Mouse (Mus musculus) hindbrain, embryonic 13.5 days (tissue): ENCODE data around the gene Ccnk. TPM values are rescaled to one million over a fixed set of nuclear protein-coding genes. Genes with fewer than 3 reads are reported as not detected.

Experiments used
- ATAC-seq: fragments of 200-750 bp; cut with Nextera tagmentation; 2 replicates; pipeline ENCODE4 v1.8.0; 2017; ENCODE audit warnings: moderate TSS enrichment; ENCODE audit not compliant: low FRiP score
- H3K27ac ChIP-seq: fragments of 300-500 bp; sonication (generic); 2 replicates; pipeline ENCODE4 v1.5.1; 2015; ENCODE audit warnings: inconsistent platforms, mild to moderate bottlenecking, moderate library complexity
- H3K27me3 ChIP-seq: fragments of 300-500 bp; sonication (generic); 2 replicates; pipeline ENCODE4 v1.6.1; 2015; ENCODE audit warnings: mild to moderate bottlenecking, inconsistent platforms
- H3K36me3 ChIP-seq: fragments of 300-500 bp; sonication (generic); 2 replicates; pipeline ENCODE4 v1.6.1; 2015; ENCODE audit warnings: mild to moderate bottlenecking, inconsistent platforms
- H3K4me1 ChIP-seq: fragments of 300-500 bp; sonication (generic); replicated peaks from 2 replicates; pipeline ENCODE4 v1.6.1; 2015; ENCODE audit warnings: inconsistent platforms
- H3K4me2 ChIP-seq: fragments of 300-500 bp; sonication (generic); 2 replicates; pipeline ENCODE4 v1.6.1; 2015; ENCODE audit warnings: inconsistent platforms, mild to moderate bottlenecking, moderate library complexity
- H3K4me3 ChIP-seq: fragments of 300-500 bp; sonication (generic); 2 replicates; pipeline ENCODE4 v1.5.1; 2015; ENCODE audit warnings: mild to moderate bottlenecking, inconsistent platforms
- H3K9ac ChIP-seq: fragments of 300-500 bp; sonication (generic); 2 replicates; pipeline ENCODE4 v1.6.1; 2015; ENCODE audit warnings: mild to moderate bottlenecking, inconsistent platforms
- H3K9me3 ChIP-seq: fragments of 300-500 bp; sonication (generic); 2 replicates; pipeline ENCODE4 v1.6.1; 2016; ENCODE audit warnings: inconsistent platforms
- WGBS: fragments of 180-500 bp; shearing (Covaris S2); methylation state at CpG from one replicate; pipeline ENCODE4 v1.1.7; 2015; 5-methylcytosine and 5-hydroxymethylcytosine counted together
- polyA plus RNA-seq: library from polyadenylated mRNA; unstranded; fragments of >200 nt; fragmentation: Nextera tagmentation; extraction: Ambion mirVana; gene quantifications from 2 replicates; pipeline ENCODE4 v1.2.1, GENCODE M21; 2015

Ccnk gene
- polyA plus RNA-seq, 1 experiment from 2014 or later: 4.0 TPM

- Histone ChIP-seq H3K4me2 (peak overlapping the region; percentile 39; the same call in 1 of the 2 replicates), H3K9ac (peak overlapping the region; percentile 66), H3K9me3 (no peaks in the 10 kb centered on the region), H3K27me3 (no peaks in the 10 kb centered on the region), H3K4me3 (no peak overlapping the region), H3K36me3 (no peaks in the 10 kb centered on the region), H3K4me1 (peaks cover 100% of the 10 kb centered on the region), H3K27ac (peak overlapping the region; percentile 93)
- ATAC-seq: no peak
- WGBS: 27% methylated on average over 6 of the region's 6 CpGs
Measured at GRCm38 (mm10) chr12:108241626-108242025, 62.2 kb downstream of the Ccnk start.

DNA sequence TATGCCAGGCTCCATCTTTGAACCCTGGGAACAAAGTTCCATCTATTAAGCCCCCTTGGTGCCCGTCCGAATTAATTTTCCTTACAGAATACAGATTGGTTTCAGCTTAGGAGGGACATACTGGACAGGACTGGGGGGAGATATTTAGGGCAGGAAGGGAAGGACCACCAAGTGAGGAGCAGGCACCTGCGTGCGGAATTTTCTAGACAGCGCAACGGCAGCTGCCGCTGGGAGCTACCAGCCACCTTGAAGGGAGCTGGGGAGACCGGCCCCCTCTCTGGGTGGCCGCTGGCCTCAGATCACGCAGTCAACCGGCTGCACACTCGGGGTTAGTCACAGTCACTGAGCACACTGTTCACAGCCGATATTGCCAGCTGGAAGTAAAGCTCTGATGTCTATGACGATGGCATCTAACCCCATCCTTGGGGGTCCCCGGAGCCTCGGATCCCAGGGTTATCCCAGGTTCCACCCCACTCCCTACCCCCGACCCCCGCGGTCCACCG lies 62.9 kb downstream of the Ccnk start:
- Histone ChIP-seq H3K36me3 (no peaks in the 10 kb centered on the region), H3K27me3 (no peaks in the 10 kb centered on the region), H3K27ac (peak overlapping the region; percentile 93), H3K9me3 (no peaks in the 10 kb centered on the region), H3K9ac (peak overlapping the region; percentile 24; the same call in 1 of the 2 replicates), H3K4me3 (no peak overlapping the region), H3K4me2 (0 out of 2 replicates have a peak overlapping the region, but pooled peaks have one; percentile 39), H3K4me1 (peaks cover 100% of the 10 kb centered on the region)
- ATAC-seq: no peak
- 33% methylated on average over 20 of the region's 20 CpGs for WGBS

DNA sequence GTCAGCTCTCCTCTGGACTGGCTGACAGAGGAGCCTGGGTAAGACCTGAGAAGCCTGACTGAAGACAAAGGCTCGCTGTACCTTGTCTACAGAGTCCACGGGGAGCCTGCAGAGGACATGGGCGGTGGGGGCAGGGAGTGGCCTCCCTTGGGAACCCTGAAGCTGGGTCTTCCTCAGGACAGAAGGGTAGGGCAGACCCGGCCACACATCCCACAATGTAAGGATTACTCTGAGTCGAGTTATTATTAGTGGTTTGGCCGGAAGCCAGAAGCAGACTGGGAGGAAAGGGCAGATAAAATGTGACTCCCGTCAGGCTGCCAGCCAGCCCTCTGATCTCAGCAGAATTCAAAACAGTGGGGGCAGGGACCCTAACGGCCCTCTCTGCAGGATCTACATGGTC lies 65.4 kb downstream of the Ccnk start:
- H3K4me2 ChIP-seq: peak overlapping the region; percentile 21; the same call in 1 of the 2 replicates
- peak overlapping the region; percentile 60 for H3K9ac ChIP-seq
- ATAC-seq: no peak
- peak overlapping the region; percentile 81 for H3K27ac ChIP-seq
- H3K4me1 ChIP-seq: peaks cover 90% of the 10 kb centered on the region
- 3% methylated on average over 8 of the region's 8 CpGs for WGBS
- no peaks in the 10 kb centered on the region for H3K36me3 ChIP-seq
- H3K27me3 ChIP-seq: no peaks in the 10 kb centered on the region
- no peak overlapping the region for H3K4me3 ChIP-seq
- H3K9me3 ChIP-seq: no peaks in the 10 kb centered on the region

DNA sequence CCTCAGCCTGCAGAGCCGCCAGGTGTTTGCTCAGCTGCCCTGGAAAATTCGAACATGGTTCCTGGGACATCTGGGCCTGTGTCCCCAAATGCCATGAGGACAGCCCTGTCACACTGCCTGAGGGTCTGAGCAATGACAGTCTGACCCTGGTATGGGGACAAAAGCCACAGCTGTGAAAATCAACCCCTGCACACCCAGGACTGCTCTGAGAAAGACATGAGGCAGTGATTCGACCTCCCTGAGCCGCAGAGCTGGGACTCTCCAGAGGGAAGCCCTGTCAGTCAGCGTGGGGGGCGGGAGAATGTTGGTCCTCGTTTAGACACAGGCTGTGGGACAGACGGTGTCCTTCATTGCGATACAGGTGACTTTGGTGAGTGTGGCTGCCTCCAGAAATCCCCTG lies 66.2 kb downstream of the Ccnk start:
- 27% methylated on average over 9 of the region's 9 CpGs for WGBS
- Histone ChIP-seq H3K4me3 (no peak overlapping the region), H3K27me3 (no peaks in the 10 kb centered on the region), H3K27ac (peak overlapping the region; percentile 81), H3K4me2 (no peak overlapping the region), H3K9me3 (no peaks in the 10 kb centered on the region), H3K9ac (peak overlapping the region; percentile 24; the same call in 1 of the 2 replicates), H3K36me3 (no peaks in the 10 kb centered on the region), H3K4me1 (peaks cover 90% of the 10 kb centered on the region)
- no peak for ATAC-seq

GRCm38 (mm10) chr12:108246759-108247500 lies 67.6 kb downstream of the Ccnk start:
- WGBS: 74% methylated on average over 10 of the region's 10 CpGs
- H3K36me3 ChIP-seq: no peaks in the 10 kb centered on the region
- H3K27ac ChIP-seq: no peak overlapping the region; the same call in 1 of the 2 replicates
- no peak overlapping the region for H3K4me2 ChIP-seq
- no peaks in the 10 kb centered on the region for H3K9me3 ChIP-seq
- no peaks in the 10 kb centered on the region for H3K27me3 ChIP-seq
- no peak for ATAC-seq
- H3K4me1 ChIP-seq: peaks cover 88% of the 10 kb centered on the region
- no peak overlapping the region for H3K4me3 ChIP-seq
- no peak overlapping the region for H3K9ac ChIP-seq

- Histone ChIP-seq H3K9me3 (no peaks in the 10 kb centered on the region), H3K27me3 (no peaks in the 10 kb centered on the region), H3K4me1 (peaks cover 88% of the 10 kb centered on the region), H3K9ac (no peak overlapping the region), H3K27ac (0 out of 2 replicates have a peak overlapping the region, but pooled peaks have one; percentile 2), H3K4me3 (no peak overlapping the region), H3K4me2 (no peak overlapping the region), H3K36me3 (no peaks in the 10 kb centered on the region)
- 96% methylated on average over 8 of the region's 8 CpGs for WGBS
- no peak for ATAC-seq
Measured at GRCm38 (mm10) chr12:108249019-108249418, 69.6 kb downstream of the Ccnk start.

DNA sequence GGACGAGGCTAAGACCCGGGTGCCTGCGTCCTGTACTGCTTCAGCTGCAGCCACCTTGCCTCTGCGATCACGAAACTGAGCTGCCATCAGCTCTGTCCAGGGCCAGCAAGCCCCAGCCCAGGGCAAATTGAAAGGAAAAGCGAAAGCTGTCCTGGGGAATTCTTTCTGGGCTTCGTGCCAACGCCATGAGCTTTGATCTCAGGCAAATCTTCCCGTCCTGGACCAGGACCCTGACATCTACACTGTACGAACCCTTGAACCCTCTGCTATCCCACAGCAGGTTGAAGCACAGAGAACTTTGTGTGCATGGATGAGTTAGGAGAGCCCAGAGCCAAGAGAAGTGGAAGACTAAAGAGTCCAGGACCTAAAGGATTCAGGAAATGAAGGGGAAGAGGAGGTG lies 70.1 kb downstream of the Ccnk start:
- H3K4me1 ChIP-seq: peaks cover 86% of the 10 kb centered on the region
- no peak overlapping the region for H3K4me3 ChIP-seq
- no peak for ATAC-seq
- WGBS: 55% methylated on average over 10 of the region's 10 CpGs
- no peaks in the 10 kb centered on the region for H3K9me3 ChIP-seq
- no peaks in the 10 kb centered on the region for H3K27me3 ChIP-seq
- no peak overlapping the region for H3K9ac ChIP-seq
- H3K4me2 ChIP-seq: no peak overlapping the region
- H3K27ac ChIP-seq: 0 out of 2 replicates have a peak overlapping the region, but pooled peaks have one; percentile 2
- H3K36me3 ChIP-seq: no peaks in the 10 kb centered on the region

DNA sequence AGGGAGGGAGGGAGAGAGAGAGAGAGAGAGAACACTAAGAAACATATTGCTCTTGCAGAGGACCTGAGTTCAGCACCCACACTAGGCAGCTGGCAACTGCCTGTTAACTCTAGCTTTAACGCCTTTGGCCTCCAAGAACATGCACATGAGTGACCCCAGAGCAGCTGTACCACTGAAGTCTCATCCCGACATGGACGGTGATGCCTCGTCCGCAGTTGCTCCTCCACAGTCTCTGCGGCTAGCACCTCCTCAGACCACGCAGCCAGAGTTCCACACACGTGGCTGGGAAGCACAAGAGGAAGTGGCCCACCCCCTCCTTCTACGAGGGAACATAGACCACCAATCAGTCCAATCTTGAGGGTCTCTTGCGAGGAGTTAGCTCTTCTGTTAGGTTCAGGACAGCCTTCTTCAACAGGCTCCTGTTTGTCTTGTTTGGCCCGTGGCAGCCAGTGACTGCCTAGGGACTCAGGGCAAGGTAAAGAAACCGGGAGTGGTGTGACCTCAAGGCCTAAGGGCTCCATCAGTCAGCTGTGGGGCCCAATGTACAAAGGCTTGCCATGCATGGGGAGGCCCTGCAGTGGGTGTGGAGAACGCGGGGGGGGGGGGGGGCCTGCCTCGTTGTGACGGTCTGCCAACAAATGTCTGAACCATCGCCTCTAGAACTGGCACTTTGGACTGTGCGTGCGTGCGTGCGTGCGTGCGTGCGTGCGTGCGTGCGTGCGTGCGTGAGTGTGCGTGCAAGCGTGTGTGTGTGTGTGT lies 71.8 kb downstream of the Ccnk start:
- WGBS: 83% methylated on average over 31 of the region's 31 CpGs
- ATAC-seq: no peak
- no peaks in the 10 kb centered on the region for H3K9me3 ChIP-seq

GRCm38 (mm10) chr12:108251825-108252542 lies 72.6 kb downstream of the Ccnk start:
- no peaks in the 10 kb centered on the region for H3K27me3 ChIP-seq
- H3K36me3 ChIP-seq: no peaks in the 10 kb centered on the region
- WGBS: 69% methylated on average over 15 of the region's 15 CpGs
- no peak overlapping the region for H3K27ac ChIP-seq
- H3K4me2 ChIP-seq: no peak overlapping the region
- no peak overlapping the region for H3K4me3 ChIP-seq
- H3K9ac ChIP-seq: peak overlapping the region; percentile 1; the same call in 1 of the 2 replicates
- ATAC-seq: no peak
- H3K9me3 ChIP-seq: no peaks in the 10 kb centered on the region
- H3K4me1 ChIP-seq: peaks cover 81% of the 10 kb centered on the region

More for the DNA sequence above, 71.8 kb downstream of the Ccnk start:
- Histone ChIP-seq H3K4me1 (peaks cover 81% of the 10 kb centered on the region), H3K27me3 (no peaks in the 10 kb centered on the region), H3K4me3 (no peak overlapping the region), H3K27ac (no peak overlapping the region), H3K36me3 (no peaks in the 10 kb centered on the region), H3K9ac (no peak overlapping the region), H3K4me2 (no peak overlapping the region)
